Mouse (Mus musculus): ENCODE measurements around the gene Epb41l1.
A peak's percentile ranks its signal among the peaks of the same experiment; 100 is the strongest.

The Epb41l1 gene

DNA sequence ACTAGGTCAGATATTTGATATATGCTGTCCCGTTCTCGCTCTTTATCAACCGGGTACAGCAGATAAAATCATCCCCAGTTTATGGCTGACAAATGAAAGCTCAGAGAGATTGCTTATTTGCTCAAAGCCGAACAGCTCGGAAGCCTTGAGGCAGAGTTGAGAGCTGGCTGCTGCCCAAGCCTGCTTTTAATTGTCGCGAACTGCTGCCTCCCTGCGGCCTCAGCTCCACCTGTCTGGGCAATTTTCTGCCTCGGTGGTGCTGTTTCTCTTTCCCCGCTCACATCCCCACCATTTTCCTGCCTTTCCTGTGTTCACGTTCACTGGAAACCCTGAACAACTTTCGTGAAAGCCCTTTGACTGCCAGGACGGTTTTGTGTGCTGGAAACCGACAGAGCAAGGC, 39.8 kb downstream of the Epb41l1 start:
- no peak for DNase-seq (ENCODE audit: low read depth)

DNA sequence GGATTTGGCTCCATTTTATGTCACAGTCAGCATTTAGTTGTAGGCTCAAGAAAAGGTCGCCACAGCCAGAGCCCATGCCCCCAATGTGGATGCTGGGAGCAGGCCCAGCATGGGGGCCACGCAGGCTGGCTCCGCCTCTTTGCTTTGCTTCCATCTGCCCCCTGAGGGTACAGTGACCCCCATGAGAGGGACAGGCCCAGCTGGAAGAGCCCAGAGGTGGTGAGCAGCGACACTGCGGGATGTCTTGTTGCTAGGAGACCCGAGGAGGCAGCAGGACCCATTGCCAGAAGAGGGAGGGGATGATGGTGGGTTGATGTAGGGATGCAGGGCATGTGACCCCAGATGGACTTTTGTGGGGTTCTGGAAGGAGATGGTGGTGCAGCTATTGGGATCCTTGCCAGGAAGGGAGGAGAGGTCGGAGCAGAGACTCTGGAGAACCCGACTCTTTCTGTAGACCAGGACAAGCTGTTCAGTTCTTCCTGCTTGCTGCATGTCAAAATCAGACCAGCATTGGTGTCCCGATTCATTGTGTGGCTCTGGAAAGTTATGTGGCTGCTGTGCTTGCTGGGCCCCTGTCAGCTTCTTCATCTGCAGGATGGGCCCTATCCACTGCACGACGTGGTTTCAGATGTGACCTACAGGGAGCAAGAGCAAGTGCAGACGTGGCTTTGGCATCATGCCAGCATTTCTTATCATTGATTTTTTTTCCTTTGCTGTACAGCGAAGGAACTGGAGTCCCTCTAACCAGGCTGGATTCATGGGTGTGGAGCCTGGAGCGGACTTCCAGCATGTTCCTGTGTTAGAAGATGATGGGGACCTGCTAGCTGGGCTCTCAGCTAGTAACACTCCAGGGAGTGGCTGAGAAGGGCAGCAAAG, 41.7 kb downstream of the Epb41l1 start:
- DNase-seq (ENCODE audit: low read depth), result peak; percentile 76

DNA sequence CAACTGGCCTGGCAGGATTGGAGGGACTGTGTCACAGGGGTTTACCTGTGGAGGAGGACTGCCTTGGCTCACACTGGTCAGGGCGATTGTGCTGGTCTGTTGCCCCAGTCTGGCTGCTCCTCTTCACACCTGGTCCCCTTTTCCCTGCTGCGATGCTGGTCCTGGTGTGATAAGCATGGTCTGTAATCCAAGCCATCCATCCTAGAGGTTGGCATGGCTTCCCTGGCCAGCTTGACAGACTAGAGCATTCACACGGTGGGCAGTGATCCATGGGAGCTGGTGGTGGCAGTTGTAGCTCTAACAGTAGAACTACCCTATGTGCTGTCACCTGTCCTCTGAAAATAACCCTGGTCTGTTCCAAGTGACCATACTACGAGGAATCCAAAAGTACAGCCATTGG, 43.7 kb downstream of the Epb41l1 start:
- DNase-seq (ENCODE audit: low read depth), result no peak

DNA sequence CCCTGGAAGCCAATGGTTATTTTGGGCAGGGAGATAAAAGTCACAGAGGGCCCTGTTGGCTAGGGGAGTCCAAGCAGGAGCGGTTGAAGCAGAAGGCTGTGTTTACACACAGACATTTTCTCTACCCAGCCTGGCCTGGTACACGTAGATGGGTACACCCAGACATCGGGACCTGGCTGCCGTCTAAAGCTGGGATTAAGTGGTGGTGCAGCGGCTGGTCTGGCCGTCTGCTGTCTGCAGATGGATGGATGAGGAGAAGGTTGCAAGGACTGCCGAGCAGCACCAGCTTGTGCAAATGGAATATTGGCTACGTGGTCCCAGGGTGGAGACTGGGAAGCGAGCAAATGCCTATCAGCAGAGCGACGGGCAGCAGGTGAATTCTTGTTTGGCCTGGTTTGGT, 46.8 kb downstream of the Epb41l1 start:
- no peak for DNase-seq (ENCODE audit: low read depth)

DNA sequence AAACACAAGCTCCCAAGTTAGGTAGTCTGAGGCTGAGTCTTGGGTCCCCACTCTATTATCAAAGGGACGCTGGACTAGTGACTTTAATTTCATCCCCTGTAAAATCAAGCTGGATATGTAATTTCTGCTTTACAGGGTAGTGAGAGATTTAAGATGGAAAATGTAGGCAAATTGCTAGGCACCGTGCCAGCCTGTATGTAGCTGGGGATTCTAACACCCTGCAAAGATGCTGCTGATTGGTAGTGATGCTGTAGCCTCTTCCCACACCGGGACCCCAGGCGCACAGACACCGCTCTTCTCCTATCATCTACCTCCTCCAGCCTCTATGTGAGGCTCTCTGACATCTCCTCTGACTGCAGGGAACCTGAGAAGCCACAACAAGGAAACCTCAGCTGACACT, 48.2 kb downstream of the Epb41l1 start:
- no peak for DNase-seq (ENCODE audit: low read depth)

DNA sequence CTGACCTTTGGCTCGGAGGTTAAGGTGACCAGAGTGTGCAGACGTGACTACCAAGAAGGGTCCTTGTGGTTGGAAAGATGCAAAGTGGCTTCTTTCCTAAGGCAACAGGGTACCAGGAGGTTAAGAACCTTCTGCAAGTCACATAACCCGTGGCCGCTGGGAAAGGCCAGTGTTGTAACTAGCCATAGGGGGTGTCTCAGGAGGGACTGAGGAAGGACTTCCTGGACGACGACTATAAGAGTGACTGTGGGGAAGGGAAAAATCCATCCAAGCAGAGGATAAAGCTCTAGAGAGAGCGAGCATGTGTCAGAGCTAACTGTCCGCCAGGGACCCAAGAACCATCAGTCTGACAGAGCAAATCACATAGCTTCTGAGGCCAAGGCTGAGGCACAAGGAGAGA, 48.8 kb downstream of the Epb41l1 start:
- no peak for DNase-seq (ENCODE audit: low read depth)

DNA sequence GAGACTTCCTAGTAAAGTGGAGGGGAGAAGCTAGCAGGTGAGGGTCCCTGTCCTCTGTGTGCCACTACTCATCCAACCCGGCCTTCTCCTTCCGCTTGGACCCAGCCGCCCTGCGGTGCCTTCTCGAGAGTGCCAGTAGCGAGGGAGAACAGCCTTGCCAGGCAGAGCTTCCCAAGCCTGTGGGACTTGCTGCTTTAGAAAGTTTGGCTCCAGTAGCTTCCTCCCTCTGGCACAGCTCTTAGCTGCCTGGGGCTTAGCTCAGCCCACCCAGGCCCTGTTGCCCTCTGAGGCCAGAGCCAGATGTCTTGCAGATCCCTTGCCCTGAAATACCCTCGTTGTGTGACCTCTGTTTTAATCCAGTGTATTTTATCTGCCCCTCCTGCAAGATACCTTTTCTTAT, 50.2 kb downstream of the Epb41l1 start:
- no peak for DNase-seq (ENCODE audit: low read depth)

DNA sequence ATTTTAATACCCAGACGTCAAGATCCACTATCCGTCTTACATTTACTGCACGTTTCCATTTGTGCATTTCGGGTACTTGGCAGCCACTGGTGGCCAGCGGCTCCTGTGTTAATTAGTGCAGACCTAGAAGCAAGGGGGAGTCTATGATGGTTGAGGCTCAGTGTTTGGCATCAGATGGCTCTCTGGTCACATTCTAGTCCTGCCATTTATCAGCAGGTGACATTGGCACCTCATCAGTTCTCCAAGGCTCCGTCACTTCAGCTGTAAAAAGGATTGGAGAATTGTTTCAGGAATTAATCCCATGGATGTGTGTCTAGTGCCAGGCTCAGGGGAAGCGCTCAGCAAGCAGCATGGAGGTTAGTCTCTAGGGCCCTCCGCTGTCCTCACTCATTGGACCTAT, 51.6 kb downstream of the Epb41l1 start:
- no peak for DNase-seq (ENCODE audit: low read depth)

DNA sequence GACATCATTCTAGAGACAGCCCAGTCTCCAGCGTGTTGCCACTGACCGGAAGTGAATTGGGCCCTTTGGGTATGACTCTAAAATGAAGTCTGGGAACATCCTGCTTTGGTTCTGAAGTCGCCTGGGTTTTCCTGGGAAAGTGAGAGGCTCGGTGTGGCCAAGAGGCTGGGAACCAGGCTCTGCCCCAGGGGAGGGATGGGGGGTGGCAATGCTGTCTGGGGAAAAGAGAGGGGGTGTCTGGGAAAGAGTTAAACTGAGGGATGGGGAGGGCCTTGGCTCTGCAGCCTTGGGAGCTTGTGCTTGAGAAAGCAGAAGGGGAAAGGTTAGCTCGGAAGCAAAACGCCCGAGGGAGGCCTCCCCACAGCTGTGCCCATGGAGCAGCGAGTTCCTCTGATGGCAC, 53.0 kb downstream of the Epb41l1 start:
- DNase-seq (ENCODE audit: low read depth), result no peak

DNA sequence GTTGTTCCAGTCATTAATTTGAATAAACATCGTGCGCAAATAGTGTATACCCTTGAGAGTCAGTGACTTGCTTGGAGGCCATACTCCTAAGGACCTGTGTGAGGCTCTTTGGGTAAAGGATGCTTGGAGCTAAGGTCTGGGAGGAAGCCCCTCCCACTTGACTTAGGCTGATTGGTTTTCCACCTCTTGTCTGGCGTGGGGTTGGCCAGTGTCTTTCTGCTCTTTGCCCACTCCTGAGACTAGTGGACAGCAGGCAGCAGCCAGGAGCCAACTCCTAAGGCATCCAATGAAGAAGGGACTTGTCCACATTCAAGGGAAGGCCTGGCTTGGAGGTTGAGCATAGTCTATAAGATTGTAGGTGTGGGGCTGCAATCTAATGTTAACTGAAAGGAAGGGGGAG, 53.4 kb downstream of the Epb41l1 start:
- no peak for DNase-seq (ENCODE audit: low read depth)

DNA sequence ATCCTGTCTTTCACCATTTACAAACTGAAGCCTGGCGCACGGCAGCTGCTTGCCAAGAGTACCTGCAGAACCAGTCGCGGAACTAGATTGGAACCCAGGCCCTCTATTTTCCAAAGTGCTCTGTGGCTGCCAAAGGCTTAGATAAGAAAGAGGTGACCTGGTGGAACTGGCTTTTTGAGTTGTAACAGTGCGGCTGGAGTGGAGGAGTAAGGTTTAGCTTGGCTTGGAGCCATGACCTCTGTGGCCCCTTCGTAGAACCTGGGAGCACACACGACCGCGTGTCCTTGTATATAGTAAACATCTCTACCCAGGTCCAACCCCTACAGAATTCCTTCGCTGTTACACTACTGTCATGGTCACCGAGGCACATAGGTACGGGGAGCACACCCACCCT, 54.2 kb downstream of the Epb41l1 start:
- DNase-seq (ENCODE audit: low read depth), result no peak

DNA sequence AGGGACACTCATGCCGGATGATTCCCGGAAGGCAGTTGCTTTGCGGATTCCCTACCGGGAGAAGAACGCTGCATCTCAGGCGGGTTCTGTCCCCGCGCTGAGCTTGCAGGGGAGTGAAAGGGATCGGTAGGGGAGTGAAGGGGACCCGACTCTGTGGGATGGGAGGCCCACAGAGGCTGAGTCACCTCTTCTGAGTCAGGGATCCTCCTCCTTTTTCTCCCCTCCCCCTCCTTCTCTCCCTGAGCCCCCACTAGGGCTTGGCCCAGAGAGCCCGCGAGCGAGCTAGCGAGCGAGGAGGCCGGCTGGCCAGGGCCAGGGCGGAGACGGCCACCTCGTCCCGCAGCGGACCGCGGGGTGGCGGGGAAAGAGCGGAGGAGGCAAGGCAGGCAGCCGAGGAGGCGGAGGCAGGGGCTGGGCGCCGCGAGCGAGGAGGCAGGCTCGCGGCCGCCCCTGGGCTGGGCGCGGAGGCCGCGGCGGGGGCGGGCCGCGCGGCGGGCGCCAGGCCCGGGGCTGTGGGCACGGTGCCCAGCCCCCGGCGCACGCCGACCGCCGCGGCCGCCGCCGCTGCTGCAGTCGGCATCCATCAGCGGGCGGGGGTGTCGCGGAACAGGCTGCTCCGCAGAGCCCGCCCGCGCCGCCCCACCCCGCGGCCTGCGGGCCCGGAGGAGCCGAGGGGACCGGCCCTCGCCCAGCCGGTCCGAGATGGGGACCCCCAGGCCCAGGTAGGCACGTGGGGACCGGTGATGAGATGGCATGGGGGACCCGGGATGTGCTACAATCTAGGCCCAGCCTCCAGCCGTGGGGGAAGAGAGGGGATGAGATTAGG, 54.8 kb downstream of the Epb41l1 start:
- DNase-seq (ENCODE audit: low read depth), result peak; percentile 84

DNA sequence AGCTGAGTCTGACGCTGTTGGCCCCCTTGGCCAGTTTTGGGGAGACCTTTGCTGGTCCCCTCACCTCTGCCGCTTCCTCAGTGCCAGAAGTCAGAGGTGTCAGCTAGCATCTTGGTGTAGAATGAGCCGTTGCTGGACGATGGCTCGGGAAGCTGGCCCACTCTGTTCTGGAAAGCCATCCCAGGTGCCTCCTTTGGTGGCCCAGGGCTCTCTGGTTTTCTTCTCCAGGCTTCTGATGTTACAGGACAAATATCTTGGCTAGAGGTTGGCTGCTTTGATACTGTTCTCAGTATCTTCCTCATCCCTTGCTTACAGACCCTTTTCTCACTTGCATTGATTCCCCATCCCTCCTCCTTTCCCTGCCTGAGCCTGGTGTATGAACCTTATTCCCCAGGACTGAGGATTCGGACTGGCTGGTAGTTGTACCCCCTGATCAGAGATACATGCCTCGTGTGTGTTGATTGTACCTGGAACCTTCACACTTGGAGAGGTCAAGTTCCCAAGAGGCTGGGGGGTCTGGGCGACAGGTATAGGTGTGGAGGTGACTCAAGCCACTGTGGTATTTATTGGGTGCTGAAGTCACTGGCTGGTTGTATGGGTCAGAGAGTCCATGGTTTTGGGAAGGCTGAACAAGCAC, 55.5 kb downstream of the Epb41l1 start:
- no peak for DNase-seq (ENCODE audit: low read depth)

DNA sequence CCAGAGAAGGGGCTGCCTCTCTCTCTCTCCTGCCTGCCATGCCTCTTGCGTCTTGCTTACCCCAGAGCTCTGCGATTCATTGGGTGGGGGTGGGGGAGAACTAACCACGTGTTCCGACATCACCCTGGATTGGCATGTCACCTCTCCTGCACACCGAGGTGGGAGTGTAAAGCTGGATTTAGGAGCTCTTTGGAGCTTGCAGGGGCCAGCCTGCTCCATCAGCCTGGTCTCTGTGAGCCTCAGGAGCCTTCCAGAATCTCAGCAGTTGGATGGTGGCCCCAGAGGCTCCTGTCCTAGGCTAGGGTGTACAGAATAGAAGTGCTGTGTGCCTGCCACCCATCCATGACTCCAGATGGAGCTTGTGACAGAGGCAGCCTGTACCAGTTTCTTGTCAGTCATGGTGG, 56.0 kb downstream of the Epb41l1 start:
- no peak for DNase-seq (ENCODE audit: low read depth)

DNA sequence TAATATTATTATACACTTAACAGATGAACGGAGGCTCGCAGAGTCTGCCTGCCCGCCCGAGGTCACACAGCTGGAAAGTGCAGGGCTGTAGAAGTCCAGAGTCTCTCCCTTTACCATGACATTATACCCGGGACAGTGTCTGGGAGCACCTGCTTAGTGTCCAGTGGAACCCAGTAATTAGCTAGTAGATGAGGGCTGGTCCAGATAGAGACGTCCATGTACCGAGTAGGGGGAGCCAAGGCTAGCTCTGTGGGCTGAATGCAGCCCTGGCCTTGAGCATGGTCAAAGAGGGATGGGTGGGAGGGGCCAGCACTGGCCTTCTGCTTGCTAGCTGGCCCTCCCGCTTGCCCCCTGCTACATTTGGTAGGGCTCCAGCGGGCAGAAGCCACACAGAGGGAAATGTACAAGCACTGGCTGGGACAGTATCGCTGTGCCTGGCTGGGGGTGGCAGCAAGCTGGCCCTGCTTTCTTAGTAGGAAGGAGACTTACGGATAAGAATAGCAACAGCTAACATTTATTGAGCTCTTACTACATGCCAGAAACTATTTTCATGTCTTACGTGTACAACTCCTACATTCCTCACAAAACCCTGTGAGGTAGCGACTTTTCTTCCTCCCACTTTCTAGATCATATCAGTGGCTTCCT, 57.5 kb downstream of the Epb41l1 start:
- peak; percentile 70 for DNase-seq (ENCODE audit: low read depth)

DNA sequence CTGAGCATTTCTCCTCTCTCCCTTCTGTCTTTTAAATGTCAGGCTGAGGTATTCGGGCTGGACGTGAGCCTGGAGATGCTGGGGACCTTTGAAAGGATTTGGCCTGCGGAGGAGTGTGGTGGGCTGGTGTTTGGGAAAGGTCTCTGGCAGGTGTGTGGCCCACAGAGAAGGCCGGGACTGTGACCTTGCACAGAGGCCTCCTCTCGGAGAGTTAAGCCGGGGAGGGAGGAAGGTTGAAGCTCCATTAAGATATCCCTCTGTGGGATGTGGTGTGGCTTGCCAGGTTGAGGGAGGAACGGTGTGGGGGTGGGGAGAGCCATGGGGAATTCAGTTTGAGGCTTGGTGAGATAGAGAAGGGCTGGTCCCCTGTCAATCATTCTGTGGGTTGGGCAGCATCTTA, 59.1 kb downstream of the Epb41l1 start:
- no peak for DNase-seq (ENCODE audit: low read depth)

DNA sequence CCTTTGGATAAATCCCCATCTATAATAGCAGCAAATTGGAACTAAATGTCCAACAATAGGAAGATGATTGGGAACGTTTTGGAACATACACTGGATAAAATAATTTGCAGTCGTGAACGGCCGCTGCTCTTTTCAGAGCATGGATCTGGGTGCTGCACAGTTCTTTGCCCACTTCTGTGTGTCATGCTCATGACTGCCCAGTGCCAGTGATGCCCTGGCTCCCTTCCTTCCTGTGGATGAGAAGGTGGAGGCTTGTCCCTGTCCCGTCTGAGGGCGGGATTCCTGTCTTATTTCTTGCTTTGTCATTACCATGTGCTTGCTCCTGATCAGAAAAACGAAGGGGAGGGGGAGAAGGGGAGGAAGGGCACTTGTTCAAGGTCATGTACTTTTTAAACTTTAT, 59.6 kb downstream of the Epb41l1 start:
- DNase-seq (ENCODE audit: low read depth), result no peak

DNA sequence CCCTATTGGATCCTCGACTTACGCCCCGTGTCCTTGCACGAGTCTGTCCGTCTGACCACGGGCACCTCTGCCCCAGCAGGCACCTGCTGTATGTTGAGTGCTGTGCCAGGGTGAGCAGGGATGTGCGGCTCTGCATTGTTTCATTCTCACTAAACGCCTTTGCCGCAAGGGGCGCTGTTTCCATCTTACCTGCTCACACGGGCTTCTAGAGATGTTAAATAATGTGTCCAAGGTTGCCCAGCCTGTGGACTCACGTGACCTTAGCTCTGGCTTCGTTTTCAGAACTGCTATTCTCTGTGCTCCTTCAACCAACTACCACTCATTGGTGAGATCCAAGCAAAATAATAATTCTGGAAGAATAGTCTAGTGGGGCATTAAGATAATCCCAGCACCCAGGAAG, 61.6 kb downstream of the Epb41l1 start:
- DNase-seq (ENCODE audit: low read depth), result no peak

DNA sequence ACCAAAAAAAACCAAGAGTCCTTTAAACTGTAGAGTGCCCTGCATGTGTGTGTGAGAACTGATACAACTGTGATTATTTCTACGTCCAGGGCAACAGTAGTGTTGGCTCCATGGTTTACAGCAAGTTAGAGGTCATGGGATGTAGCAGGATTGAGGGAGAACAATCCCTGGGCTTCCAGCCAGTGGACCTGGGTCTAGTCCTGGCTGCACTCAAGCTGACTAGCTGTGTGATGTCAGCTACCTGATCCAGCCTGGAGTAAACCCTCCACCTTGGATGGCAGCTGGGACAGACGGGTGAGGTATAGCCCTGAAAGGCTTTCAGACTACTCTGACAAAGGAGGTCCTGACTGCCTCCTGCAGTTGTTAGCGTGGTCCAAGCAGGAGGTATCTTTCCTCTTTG, 62.1 kb downstream of the Epb41l1 start:
- no peak for DNase-seq (ENCODE audit: low read depth)

DNA sequence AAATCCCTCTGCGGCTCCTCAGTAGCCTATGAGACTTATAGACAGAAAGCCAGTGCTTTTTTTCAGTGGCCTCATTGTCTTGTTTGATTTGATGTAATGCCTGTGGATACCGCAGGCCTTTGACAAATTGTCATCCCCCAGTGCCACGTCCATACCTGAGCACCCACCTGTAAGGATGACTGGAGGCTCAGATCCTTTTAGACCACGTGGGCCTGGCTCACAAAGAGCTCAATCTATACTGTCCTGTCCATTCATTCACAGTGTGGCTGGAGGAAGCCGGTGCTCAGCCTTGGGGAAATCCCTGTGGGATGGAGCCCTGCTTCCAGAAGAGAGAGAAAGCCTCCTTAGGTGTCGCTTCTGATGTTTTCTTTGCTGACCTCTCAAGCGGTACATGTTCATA, 62.5 kb downstream of the Epb41l1 start:
- DNase-seq (ENCODE audit: low read depth), result no peak

DNA sequence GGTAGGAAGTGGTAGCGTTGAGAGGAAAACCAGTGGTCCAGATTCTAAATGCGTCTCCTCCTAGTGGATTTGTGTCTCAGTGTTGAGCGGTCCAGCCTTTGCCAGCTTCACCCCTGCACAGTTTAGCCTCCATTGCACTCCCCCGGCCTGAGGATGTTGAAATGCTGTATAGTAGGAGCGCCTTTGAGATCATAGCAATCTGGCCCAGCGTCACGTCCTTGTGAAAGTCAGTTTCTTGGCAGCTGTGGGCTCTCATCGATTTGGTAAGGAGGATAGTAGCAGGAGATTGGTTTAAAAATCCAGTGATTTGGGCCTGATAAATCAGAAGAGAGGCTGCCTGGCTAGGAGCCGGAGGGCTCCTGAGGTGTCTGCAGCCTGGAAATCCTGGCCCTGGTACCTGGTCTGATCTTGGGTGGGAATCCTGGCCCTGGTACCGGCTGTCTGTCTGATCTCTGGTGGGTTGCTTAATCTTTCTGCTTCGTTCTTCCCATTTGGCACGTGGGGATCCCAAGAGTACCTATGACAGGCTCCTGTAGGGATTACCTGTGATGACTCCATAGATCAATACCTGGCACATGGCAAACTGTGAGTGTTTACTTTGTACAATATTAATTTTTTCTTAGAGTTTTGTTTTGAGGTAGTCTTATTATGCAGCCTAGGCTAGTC, 65.5 kb downstream of the Epb41l1 start:
- DNase-seq (ENCODE audit: low read depth), result no peak

DNA sequence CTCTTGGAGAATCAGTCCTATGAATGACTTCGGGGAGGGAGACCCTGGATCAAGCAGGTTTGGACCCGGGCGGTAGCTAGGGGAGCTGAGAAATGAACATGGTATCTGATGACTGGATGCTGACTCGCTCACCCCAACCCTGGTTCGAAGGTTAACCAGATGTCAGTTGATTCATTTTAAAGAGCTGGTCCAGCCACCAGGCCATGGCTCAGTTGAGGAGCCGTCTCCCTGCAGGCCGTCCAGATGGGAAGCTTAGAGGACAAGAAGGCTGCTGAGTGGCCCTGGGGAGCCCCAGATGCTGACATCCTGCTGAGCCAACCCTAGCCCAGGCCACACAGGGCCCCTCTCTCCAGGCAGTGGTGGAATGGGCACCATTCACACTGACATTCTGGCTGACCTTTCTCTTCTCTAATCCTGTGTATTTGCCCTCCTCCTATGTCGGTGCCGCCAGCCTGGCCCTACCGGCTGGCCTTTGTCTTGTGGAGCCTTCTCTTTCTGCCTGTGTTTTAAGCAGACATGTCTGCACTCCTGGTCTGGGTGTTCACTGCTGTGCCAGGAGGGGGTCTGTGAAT, 67.0 kb downstream of the Epb41l1 start:
- DNase-seq (ENCODE audit: low read depth), result no peak

Data from 416B (cell line).